Mouse (Mus musculus): ENCODE data around the gene Cryga.
"Not testable (repeated sequence)": the region's sequence is repeated elsewhere in the genome, so short reads cannot be mapped to it uniquely, and the experiment has no call there.

Gene Cryga

DNA sequence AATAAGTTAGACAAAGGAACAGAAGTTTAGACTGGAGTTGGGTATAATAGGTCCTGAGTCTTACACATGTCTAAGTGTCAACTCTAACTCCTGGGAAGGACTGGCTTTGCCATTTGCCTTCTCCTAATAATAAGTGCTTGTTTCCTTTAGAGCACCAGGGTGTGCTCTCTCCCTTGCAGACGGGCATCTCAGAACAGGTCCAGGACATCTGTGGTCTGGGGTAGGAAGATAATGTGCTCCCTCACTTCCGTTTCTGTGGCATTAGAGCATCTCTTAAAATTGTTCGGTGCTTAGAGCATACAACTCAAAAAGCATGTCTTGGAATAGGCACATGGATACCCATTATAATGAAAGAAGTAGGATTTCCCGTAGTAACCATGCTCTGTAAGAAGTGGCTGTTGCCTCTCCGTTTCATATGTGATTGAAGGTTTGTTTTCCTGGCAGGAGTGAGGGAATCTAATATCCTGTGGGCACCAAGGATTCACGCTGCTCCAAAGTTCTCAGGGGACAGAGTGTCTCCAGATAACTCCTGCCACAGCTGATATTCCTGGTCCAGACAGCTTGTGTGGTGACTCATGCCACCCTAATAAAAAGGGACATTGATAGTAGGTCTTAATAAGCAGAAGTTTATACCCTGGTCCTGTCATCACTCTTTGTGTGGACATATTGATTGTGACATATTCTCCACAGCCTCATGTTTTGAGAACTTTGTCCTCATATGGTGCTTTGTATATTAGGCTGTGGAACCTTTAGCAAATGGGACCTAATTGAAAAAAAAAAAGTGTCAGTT, 14.4 kb downstream of the Cryga start:
- no peak for DNase-seq

DNA sequence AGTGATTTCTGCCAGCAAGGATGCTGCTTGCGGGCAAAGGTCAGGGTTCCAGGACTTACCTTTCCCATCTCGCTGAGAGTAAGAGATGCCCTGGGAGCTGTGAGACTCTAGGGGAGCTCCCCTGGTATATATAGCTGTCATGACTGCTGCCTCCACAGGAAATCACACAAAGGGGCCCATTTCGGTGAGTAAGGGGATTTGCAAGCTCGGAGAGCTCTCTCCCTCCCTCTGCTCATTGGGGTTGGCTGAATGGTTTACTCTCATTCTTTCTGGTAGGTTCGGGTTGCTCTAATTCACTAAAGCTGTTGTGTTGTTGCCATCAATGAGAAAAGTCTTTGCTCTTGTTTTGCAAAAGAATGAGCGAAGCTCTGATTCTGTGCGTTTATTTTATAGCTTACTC, 21.0 kb downstream of the Cryga start, which contains the start of gene Crygb:
Crygb (minus strand) TSS at position 101 of the 400 bp plus-strand sequence.
- no peak for DNase-seq

DNA sequence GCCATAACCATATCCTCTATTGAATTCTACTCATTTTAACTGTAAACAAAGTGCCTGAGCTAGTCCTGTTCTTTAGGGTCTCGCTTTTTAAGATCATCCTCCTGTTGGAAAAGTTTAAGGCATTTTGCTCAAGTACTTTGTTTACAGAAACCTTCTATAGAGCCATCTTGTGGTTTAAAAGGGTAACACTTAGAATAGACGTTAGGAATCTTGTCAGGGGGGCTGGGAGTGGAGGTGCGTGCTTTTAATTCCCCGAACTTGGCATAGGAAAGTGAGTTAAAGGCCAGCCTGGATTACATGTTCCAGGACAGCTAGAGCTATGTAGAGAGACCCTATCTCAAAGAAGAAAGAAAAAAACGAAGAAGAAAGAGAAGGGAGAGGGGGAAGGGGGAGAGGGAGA, 27.6 kb downstream of the Cryga start:
- no peak for DNase-seq

DNA sequence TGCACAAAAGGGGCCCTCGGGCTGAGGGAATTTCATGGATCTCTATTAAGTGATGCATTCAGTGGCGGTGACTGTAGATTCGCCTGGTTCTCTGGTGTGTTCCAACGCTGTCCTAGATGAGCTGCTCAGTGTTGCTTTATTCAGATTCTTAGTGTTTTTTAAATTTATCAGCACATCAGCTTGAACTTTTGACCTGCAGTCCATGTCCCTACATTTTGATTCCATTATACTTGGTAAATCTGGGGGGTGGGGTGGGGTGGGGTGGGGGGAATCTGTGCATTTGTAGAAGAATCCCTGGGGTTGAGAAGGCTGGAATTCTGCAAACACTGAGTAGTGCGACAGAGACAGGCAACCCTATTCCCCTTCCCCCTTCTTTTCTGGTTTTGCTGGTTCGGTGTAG, 29.6 kb downstream of the Cryga start, which contains the start of gene Crygc:
Crygc (minus strand) TSS at position 101 of the 400 bp plus-strand sequence.
- DNase-seq, result no peak

DNA sequence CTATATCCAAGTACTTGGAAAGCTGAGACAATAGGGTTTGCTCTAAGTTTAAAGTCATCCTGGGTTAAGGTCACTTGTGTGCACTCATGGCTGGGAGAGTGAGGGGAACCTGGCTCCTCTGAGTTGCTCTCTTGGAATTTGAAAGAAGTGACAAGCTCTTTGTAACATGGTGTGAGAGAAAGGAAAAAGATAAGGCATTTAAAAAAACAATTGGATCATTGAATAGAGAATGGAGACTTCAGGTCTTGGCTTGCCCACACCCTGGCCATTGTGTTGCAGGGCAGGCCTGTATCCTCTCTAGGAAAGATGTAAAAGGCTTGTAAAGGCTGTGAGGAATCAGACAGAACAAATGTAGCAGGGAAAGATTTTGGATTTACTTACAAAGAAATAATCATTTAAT, 35.3 kb downstream of the Cryga start:
- DNase-seq, result no peak

DNA sequence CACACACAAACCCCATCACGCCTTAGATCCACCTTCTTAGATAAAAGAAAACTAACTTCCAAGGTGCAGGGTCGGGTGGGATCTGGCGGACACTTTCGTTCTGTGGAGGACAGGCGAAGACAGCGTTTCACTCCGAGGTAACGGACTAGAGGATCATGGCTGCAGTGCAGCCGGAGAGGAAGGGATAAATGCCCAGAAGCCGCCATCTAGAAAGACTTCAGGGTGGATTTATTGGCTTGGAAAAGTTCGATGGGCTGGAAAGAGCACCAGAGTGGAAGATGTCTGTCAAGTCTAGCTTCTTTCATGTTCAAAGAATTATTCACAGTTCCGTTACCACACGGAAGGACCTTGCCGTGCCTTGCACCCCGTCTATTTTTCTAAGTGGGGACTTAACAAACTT, 39.0 kb downstream of the Cryga start:
- no peak for DNase-seq

DNA sequence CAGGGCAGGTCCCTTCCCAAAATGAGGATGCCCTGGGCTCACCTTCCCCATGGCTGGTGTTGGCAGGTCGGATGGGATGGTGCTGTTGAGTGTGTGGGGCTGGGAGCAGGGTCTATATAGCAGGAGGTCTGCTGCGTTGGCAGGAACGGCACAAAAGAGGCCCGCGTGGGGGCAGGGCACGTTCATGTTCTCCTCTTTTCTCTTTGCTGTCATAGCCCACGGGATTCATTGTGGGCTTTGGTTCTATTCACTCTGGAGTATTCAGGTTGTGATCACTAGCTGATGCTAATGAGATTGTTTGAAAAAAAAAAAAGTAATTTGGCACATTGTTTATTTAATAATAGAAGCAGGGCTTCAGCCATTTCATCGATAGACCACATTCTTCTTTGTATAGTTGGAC, 39.8 kb downstream of the Cryga start, which contains the start of gene Crygd:
Crygd (minus strand) TSS at position 101 of the 400 bp plus-strand sequence.
- DNase-seq, result no peak

DNA sequence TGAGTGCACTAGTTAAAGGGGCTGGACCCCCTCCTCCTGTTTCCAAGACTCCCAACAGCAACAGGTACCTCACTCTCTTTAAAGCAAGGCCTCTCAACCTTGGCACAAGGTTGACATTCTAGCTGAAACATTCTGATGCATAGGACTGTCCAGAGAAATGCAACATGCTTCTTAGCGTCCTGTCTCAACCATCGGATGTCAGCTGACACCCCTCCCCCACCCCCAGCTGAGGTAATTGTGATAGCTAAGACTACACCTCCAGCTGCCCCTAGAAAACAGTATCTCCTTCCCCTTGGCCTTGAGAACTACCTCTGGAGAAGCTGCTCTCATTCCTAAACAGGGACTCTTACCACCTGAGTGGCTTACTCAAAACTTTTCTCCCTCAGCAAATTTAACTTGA, 51.0 kb downstream of the Cryga start:
- no peak for DNase-seq

DNA sequence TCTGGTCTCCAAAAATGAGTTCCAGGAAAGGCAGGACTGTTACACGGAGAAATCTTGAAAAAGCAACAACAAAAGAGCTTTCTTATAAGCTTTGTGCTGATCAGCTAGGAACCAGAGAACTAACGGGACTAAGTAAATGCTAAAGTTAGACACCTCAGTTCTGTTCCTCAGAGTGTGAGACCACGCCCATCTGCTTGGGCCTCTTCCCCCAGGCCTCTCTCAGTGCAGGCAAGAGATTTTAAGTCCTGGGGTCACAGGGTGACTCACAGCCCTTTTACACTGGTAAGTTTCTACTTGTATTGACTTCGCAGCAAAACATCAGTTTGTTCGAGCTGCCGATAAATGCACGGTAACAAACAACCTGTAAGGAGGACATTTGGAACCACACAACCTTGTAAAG, 51.5 kb downstream of the Cryga start:
- no peak for DNase-seq

DNA sequence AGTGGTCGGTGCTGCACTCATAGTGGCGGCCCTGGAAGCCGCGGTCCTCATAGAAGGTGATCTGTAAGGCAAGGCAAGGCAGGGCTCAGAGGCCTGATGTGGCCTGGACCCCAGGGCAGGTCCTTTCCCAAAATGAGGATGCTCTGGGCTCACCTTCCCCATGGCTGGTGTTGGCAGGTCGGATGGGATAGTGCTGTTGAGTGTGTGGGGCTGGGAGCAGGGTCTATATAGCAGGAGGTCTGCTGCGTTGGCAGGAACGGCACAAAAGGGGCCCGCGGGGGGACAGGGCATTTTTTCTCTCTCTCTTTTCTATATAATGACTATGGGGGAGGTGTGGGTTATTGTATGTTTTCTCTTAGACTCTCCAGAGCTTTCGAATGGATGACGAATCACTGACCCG, 52.2 kb downstream of the Cryga start, which contains the start of gene Cryge:
Cryge (minus strand) TSS at position 198 of the 400 bp plus-strand sequence.
- DNase-seq, result not testable (repeated sequence)
